Mouse (Mus musculus) limb, embryonic 15.5 days (tissue): ENCODE data around the gene Tspoap1. TPM values are rescaled to one million over a fixed set of nuclear protein-coding genes. Genes with fewer than 3 reads are reported as not detected.

Experiments used
- ATAC-seq: fragments of 200-750 bp; cut with Nextera tagmentation; 2 replicates; pipeline ENCODE4 v1.8.0; 2017; ENCODE audit warnings: low read depth, moderate TSS enrichment; ENCODE audit not compliant: insufficient number of reproducible peaks, low FRiP score, low TSS enrichment
- H3K27ac ChIP-seq: fragments of 300-500 bp; sonication (generic); 2 replicates; pipeline ENCODE4 v1.5.1; 2015; ENCODE audit warnings: moderate library complexity, mild to moderate bottlenecking, inconsistent platforms
- H3K27me3 ChIP-seq: fragments of 300-500 bp; sonication (generic); 2 replicates; pipeline ENCODE4 v1.6.1; 2015; ENCODE audit warnings: inconsistent platforms
- H3K36me3 ChIP-seq: fragments of 300-500 bp; sonication (generic); 2 replicates; pipeline ENCODE4 v1.6.1; 2015; ENCODE audit warnings: inconsistent platforms
- H3K4me1 ChIP-seq: fragments of 300-500 bp; sonication (generic); 2 replicates; pipeline ENCODE4 v1.6.1; 2015; ENCODE audit warnings: inconsistent platforms
- H3K4me2 ChIP-seq: fragments of 300-500 bp; sonication (generic); 2 replicates; pipeline ENCODE4 v1.6.1; 2015; ENCODE audit warnings: mild to moderate bottlenecking, inconsistent platforms
- H3K4me3 ChIP-seq: fragments of 300-500 bp; sonication (generic); 2 replicates; pipeline ENCODE4 v1.5.1; 2015; ENCODE audit warnings: mild to moderate bottlenecking, inconsistent platforms
- H3K9ac ChIP-seq: fragments of 300-500 bp; sonication (generic); 2 replicates; pipeline ENCODE4 v1.6.1; 2015; ENCODE audit warnings: inconsistent platforms
- H3K9me3 ChIP-seq: fragments of 300-500 bp; sonication (generic); 2 replicates; pipeline ENCODE4 v1.6.1; 2016; ENCODE audit warnings: inconsistent platforms
- WGBS: fragments of 180-500 bp; shearing (Covaris S2); methylation state at CpG from one replicate; pipeline ENCODE4 v1.1.7; 2015; 5-methylcytosine and 5-hydroxymethylcytosine counted together
- polyA plus RNA-seq: library from polyadenylated mRNA; unstranded; fragments of >200 nt; fragmentation: Nextera tagmentation; extraction: Ambion mirVana; gene quantifications from 2 replicates; pipeline ENCODE4 v1.2.1, GENCODE M21; 2015

Gene Tspoap1
- polyA plus RNA-seq: 1.4 and 1.5 TPM in 2 replicates

GRCm38 (mm10) chr11:87760301-87761081, at the start of gene Tspoap1:
Tspoap1 (plus strand) TSS chr11:87760541.
- no peak within 1 kb of the TSS for H3K4me3 ChIP-seq
- no peak within 1 kb of the TSS for H3K9ac ChIP-seq
- no peaks in the 10 kb centered on the region for H3K36me3 ChIP-seq
- no peak within 1 kb of the TSS for H3K4me2 ChIP-seq
- peaks cover 68% of the 10 kb centered on the region for H3K27me3 ChIP-seq
- peaks cover 15% of the 10 kb centered on the region for H3K4me1 ChIP-seq
- no peak within 1 kb of the TSS for H3K27ac ChIP-seq
- WGBS: 9% methylated on average over 23 of the region's 23 CpGs
- no peak for ATAC-seq
- no peaks in the 10 kb centered on the region for H3K9me3 ChIP-seq

GRCm38 (mm10) chr11:87712188-87712587, 48.2 kb upstream of the Tspoap1 start:
- no peak for ATAC-seq
- WGBS: 81% methylated on average over 4 of the region's 4 CpGs

GRCm38 (mm10) chr11:87715999-87716398, 44.3 kb upstream of the Tspoap1 start:
- H3K36me3 ChIP-seq: no peaks in the 10 kb centered on the region
- H3K4me3 ChIP-seq: no peak overlapping the region
- WGBS: 81% methylated on average over 4 of the region's 4 CpGs
- no peak for ATAC-seq
- H3K9me3 ChIP-seq: no peaks in the 10 kb centered on the region
- H3K27me3 ChIP-seq: no peaks in the 10 kb centered on the region
- no peak overlapping the region for H3K4me2 ChIP-seq
- no peak overlapping the region for H3K9ac ChIP-seq
- H3K27ac ChIP-seq: no peak overlapping the region
- no peaks in the 10 kb centered on the region for H3K4me1 ChIP-seq

More at GRCm38 (mm10) chr11:87712188-87712587, 48.2 kb upstream of the Tspoap1 start:
- Histone ChIP-seq H3K4me2 (no peak overlapping the region), H3K27me3 (no peaks in the 10 kb centered on the region), H3K27ac (no peak overlapping the region), H3K9ac (no peak overlapping the region), H3K9me3 (no peaks in the 10 kb centered on the region), H3K36me3 (no peaks in the 10 kb centered on the region), H3K4me3 (no peak overlapping the region), H3K4me1 (peaks cover 16% of the 10 kb centered on the region)

GRCm38 (mm10) chr11:87719526-87719925, 40.8 kb upstream of the Tspoap1 start:
- Histone ChIP-seq H3K4me2 (no peak overlapping the region), H3K27ac (no peak overlapping the region), H3K27me3 (no peaks in the 10 kb centered on the region), H3K9ac (no peak overlapping the region), H3K4me3 (no peak overlapping the region), H3K9me3 (no peaks in the 10 kb centered on the region), H3K4me1 (no peaks in the 10 kb centered on the region), H3K36me3 (no peaks in the 10 kb centered on the region)
- ATAC-seq: no peak
- WGBS: 65% methylated on average over 7 of the region's 7 CpGs

GRCm38 (mm10) chr11:87720324-87720723, 40.0 kb upstream of the Tspoap1 start:
- no peaks in the 10 kb centered on the region for H3K36me3 ChIP-seq
- no peaks in the 10 kb centered on the region for H3K9me3 ChIP-seq
- no peak overlapping the region for H3K27ac ChIP-seq
- peaks cover under 1% of the 10 kb centered on the region; the same call in 1 of the 2 replicates for H3K4me1 ChIP-seq
- H3K27me3 ChIP-seq: no peaks in the 10 kb centered on the region
- ATAC-seq: no peak
- no peak overlapping the region for H3K9ac ChIP-seq
- no peak overlapping the region for H3K4me2 ChIP-seq
- WGBS: 54% methylated on average over 9 of the region's 9 CpGs
- no peak overlapping the region for H3K4me3 ChIP-seq

- Histone ChIP-seq H3K4me1 (peaks cover 6% of the 10 kb centered on the region; the same call in 1 of the 2 replicates), H3K9me3 (no peaks in the 10 kb centered on the region), H3K4me2 (no peak overlapping the region), H3K27ac (no peak overlapping the region), H3K27me3 (no peaks in the 10 kb centered on the region), H3K36me3 (no peaks in the 10 kb centered on the region), H3K4me3 (no peak overlapping the region), H3K9ac (no peak overlapping the region)
- no peak for ATAC-seq
- WGBS: 63% methylated on average over 9 of the region's 9 CpGs
Observed at GRCm38 (mm10) chr11:87720839-87721238, 39.5 kb upstream of the Tspoap1 start.

- Histone ChIP-seq H3K27me3 (no peaks in the 10 kb centered on the region), H3K4me1 (peaks cover 16% of the 10 kb centered on the region; the same call in 1 of the 2 replicates), H3K27ac (no peak overlapping the region), H3K4me3 (no peak overlapping the region), H3K9me3 (no peaks in the 10 kb centered on the region), H3K9ac (no peak overlapping the region), H3K36me3 (no peaks in the 10 kb centered on the region), H3K4me2 (no peak overlapping the region)
- no peak for ATAC-seq
- 85% methylated on average over 3 of the region's 3 CpGs for WGBS
Observed at GRCm38 (mm10) chr11:87722168-87722567, 38.2 kb upstream of the Tspoap1 start.

- no peak overlapping the region for H3K9ac ChIP-seq
- no peak overlapping the region for H3K4me3 ChIP-seq
- H3K4me1 ChIP-seq: peaks cover 16% of the 10 kb centered on the region; the same call in 1 of the 2 replicates
- 76% methylated on average over 4 of the region's 4 CpGs for WGBS
- H3K9me3 ChIP-seq: no peaks in the 10 kb centered on the region
- H3K27me3 ChIP-seq: no peaks in the 10 kb centered on the region
- no peak overlapping the region for H3K27ac ChIP-seq
- ATAC-seq: no peak
- no peaks in the 10 kb centered on the region for H3K36me3 ChIP-seq
- no peak overlapping the region for H3K4me2 ChIP-seq
Observed at GRCm38 (mm10) chr11:87722891-87723290, 37.5 kb upstream of the Tspoap1 start.

GRCm38 (mm10) chr11:87725515-87725914, 34.8 kb upstream of the Tspoap1 start:
- Histone ChIP-seq H3K27ac (peak overlapping the region; percentile 65), H3K9me3 (no peaks in the 10 kb centered on the region), H3K4me2 (no peak overlapping the region), H3K27me3 (no peaks in the 10 kb centered on the region), H3K36me3 (no peaks in the 10 kb centered on the region), H3K4me1 (peaks cover 16% of the 10 kb centered on the region; the same call in 1 of the 2 replicates), H3K4me3 (no peak overlapping the region), H3K9ac (no peak overlapping the region)
- ATAC-seq: peak; percentile 25; the same call in 1 of the 2 replicates

- peak; percentile 73; the same call in 1 of the 2 replicates for ATAC-seq
- Histone ChIP-seq H3K9ac (no peak overlapping the region), H3K27ac (peak overlapping the region; percentile 65), H3K27me3 (no peaks in the 10 kb centered on the region), H3K4me2 (no peak overlapping the region; the same call in 1 of the 2 replicates), H3K36me3 (no peaks in the 10 kb centered on the region), H3K4me1 (peaks cover 16% of the 10 kb centered on the region; the same call in 1 of the 2 replicates), H3K4me3 (no peak overlapping the region), H3K9me3 (no peaks in the 10 kb centered on the region)
- 21% methylated on average over 6 of the region's 6 CpGs for WGBS
Observed at GRCm38 (mm10) chr11:87725964-87726562, 34.3 kb upstream of the Tspoap1 start.

- Histone ChIP-seq H3K4me1 (peaks cover 16% of the 10 kb centered on the region; the same call in 1 of the 2 replicates), H3K27ac (peak overlapping the region; percentile 65), H3K9me3 (no peaks in the 10 kb centered on the region), H3K9ac (no peak overlapping the region), H3K4me3 (no peak overlapping the region), H3K4me2 (no peak overlapping the region), H3K36me3 (no peaks in the 10 kb centered on the region), H3K27me3 (no peaks in the 10 kb centered on the region)
- WGBS: 49% methylated on average over 11 of the region's 11 CpGs
- no peak for ATAC-seq
Observed at GRCm38 (mm10) chr11:87727021-87727420, 33.3 kb upstream of the Tspoap1 start.

GRCm38 (mm10) chr11:87727471-87727870, 32.9 kb upstream of the Tspoap1 start:
- Histone ChIP-seq H3K27ac (no peak overlapping the region), H3K36me3 (no peaks in the 10 kb centered on the region), H3K9ac (no peak overlapping the region), H3K27me3 (no peaks in the 10 kb centered on the region), H3K4me3 (no peak overlapping the region), H3K4me1 (peaks cover 16% of the 10 kb centered on the region; the same call in 1 of the 2 replicates), H3K4me2 (no peak overlapping the region), H3K9me3 (no peaks in the 10 kb centered on the region)
- ATAC-seq: no peak
- 60% methylated on average over 4 of the region's 4 CpGs for WGBS
